Mouse (Mus musculus): ENCODE data around the gene Dpf3.

GRCm38 (mm10) chr12:83420346-83420745 lies 67.2 kb downstream of the Dpf3 start:
- TF ChIP-seq GATA1 (IDR thresholded peaks at IDR 0.05; ENCODE audit: low read length): no peak
- no peak for TF ChIP-seq TAL1 (IDR thresholded peaks at IDR 0.05; ENCODE audit: low read length)

All from erythroblast, embryonic 14.5 days (primary cell).